Mouse (Mus musculus) embryonic facial prominence, embryonic 14.5 days (tissue): ENCODE results near the gene Gtf3c5. TPM values are rescaled to one million over a fixed set of nuclear protein-coding genes. Genes with fewer than 3 reads are reported as not detected.

Source experiments
- ATAC-seq: fragments of 200-750 bp; cut with Nextera tagmentation; 2 replicates; pipeline ENCODE4 v1.8.0; 2017; ENCODE audit warnings: low read depth, moderate number of reproducible peaks, moderate TSS enrichment
- DNase-seq: peaks from one replicate; pipeline ENCODE4 v3.0.0-alpha.2; 2015; ENCODE audit warnings: low spot score
- H3K27ac ChIP-seq: fragments of 300-500 bp; sonication (generic); replicated peaks from 2 replicates; pipeline ENCODE4 v1.5.1; 2014; ENCODE audit warnings: low read depth, mild to moderate bottlenecking, low read length, moderate library complexity
- H3K27me3 ChIP-seq: fragments of 300-500 bp; sonication (generic); replicated peaks from 2 replicates; pipeline ENCODE4 v1.6.1; 2014; ENCODE audit warnings: low read length; ENCODE audit not compliant: control insufficient read depth, insufficient read depth
- H3K36me3 ChIP-seq: fragments of 300-500 bp; sonication (generic); 2 replicates; pipeline ENCODE4 v1.6.1; 2014; ENCODE audit warnings: low read length, mixed read lengths; ENCODE audit not compliant: control insufficient read depth, insufficient read depth
- H3K4me1 ChIP-seq: fragments of 300-500 bp; sonication (generic); 2 replicates; pipeline ENCODE4 v1.6.1; 2014; ENCODE audit warnings: antibody characterized with exemption, low read length; ENCODE audit not compliant: control insufficient read depth, insufficient read depth
- H3K4me2 ChIP-seq: fragments of 300-500 bp; sonication (generic); 2 replicates; pipeline ENCODE4 v1.6.1; 2014; ENCODE audit warnings: low read depth, mild to moderate bottlenecking, low read length, moderate library complexity, mixed read lengths
- H3K4me3 ChIP-seq: fragments of 300-500 bp; sonication (generic); 2 replicates; pipeline ENCODE4 v1.5.1; 2014; ENCODE audit warnings: low read depth, mild to moderate bottlenecking, low read length
- H3K9ac ChIP-seq: fragments of 300-500 bp; sonication (generic); 2 replicates; pipeline ENCODE4 v1.6.1; 2014; ENCODE audit warnings: low read depth, mild to moderate bottlenecking, low read length, moderate library complexity, mixed read lengths
- H3K9me3 ChIP-seq: fragments of 300-500 bp; sonication (generic); 2 replicates; pipeline ENCODE4 v1.6.1; 2016; ENCODE audit warnings: low read length; ENCODE audit not compliant: control insufficient read depth
- WGBS: fragments of 180-500 bp; shearing (Covaris S2); extraction: QIAGEN DNeasy Blood & Tissue Kit; methylation state at CpG from one replicate; pipeline ENCODE4 v1.1.7; 2014; 5-methylcytosine and 5-hydroxymethylcytosine counted together
- polyA plus RNA-seq: library from polyadenylated mRNA; unstranded; fragments of >200 nt; fragmentation: Nextera tagmentation; extraction: Ambion mirVana; gene quantifications from 2 replicates; pipeline ENCODE4 v1.2.1, GENCODE M21; 2014

Gtf3c5 gene
- 23.7 and 27.9 TPM in 2 replicates for polyA plus RNA-seq

- Histone ChIP-seq H3K4me3 (peak within 1 kb of the TSS; percentile 74), H3K9ac (peak within 1 kb of the TSS; percentile 80), H3K4me2 (peak within 1 kb of the TSS; percentile 71), H3K4me1 (peaks cover 9% of the 10 kb centered on the region), H3K9me3 (no peaks in the 10 kb centered on the region), H3K27me3 (no peaks in the 10 kb centered on the region), H3K27ac (peak within 1 kb of the TSS; percentile 92), H3K36me3 (peaks cover 8% of the 10 kb centered on the region; the same call in 1 of the 2 replicates)
- no peak for ATAC-seq
- DNase-seq = no peak
- 73% methylated on average over 9 of the region's 9 CpGs for WGBS
These were observed at the start of gene Gtf3c5 for GRCm38 (mm10) chr2:28583651-28584050. Gene Gtf3c5 (minus strand): TSS chr2:28583751.

DNA sequence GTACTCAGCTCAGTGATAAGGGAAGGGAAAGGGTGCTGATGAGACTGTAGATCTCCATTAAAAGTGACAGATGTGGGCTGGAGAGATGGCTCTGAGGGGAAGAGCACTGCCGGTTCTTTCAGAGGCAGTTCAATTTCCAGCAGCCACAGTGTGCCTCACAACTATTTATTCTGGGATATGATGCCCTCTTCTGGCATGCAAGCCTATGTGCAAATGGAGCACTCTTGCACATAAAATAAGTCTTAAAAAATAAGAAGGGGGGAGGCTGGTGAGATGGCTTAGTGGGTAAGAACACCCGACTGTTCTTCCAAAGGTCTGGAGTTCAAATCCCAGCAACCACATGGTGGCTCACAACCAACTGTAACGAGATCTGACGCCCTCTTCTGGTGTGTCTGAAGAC, 49.6 kb upstream of the Gtf3c5 start:
- no peak for DNase-seq
- H3K4me3 ChIP-seq = no peak overlapping the region
- no peak overlapping the region for H3K4me2 ChIP-seq
- H3K27me3 ChIP-seq = no peaks in the 10 kb centered on the region
- H3K4me1 ChIP-seq = no peaks in the 10 kb centered on the region
- ATAC-seq = no peak
- no peak overlapping the region for H3K9ac ChIP-seq
- no peaks in the 10 kb centered on the region for H3K9me3 ChIP-seq
- no peaks in the 10 kb centered on the region for H3K36me3 ChIP-seq
- 54% methylated on average over 4 of the region's 4 CpGs for WGBS
- no peak overlapping the region for H3K27ac ChIP-seq

- H3K9ac ChIP-seq = no peak overlapping the region
- no peaks in the 10 kb centered on the region for H3K9me3 ChIP-seq
- WGBS = 72% methylated on average over 1 of the region's 1 CpGs
- H3K36me3 ChIP-seq = no peaks in the 10 kb centered on the region
- no peak for DNase-seq
- ATAC-seq = no peak
- no peaks in the 10 kb centered on the region for H3K27me3 ChIP-seq
- H3K27ac ChIP-seq = no peak overlapping the region
- H3K4me3 ChIP-seq = no peak overlapping the region
- no peak overlapping the region for H3K4me2 ChIP-seq
- no peaks in the 10 kb centered on the region for H3K4me1 ChIP-seq
These were observed 49.1 kb upstream of the Gtf3c5 start for GRCm38 (mm10) chr2:28632626-28633025.

DNA sequence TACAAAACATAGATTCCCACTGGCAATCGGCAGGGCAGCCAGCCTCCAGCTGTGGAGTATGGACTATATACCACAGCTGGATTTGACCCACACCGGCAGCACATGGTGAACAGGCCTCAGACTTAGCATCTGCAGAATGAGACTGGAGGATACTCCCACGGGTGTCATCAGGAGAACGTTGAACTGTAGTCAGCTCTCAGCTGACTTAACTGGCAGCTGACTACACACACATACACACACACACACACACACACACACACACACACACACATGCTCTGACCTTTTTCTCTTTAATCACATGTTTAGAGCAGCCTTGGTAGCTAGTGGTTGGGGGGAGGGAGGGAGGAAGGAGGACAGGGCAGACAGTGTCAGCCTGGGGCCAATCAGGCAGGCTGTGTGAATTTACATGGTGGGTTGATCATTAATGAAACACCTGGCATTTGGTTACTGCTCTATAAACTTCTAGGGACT, 46.4 kb upstream of the Gtf3c5 start:
- no peaks in the 10 kb centered on the region for H3K27me3 ChIP-seq
- H3K36me3 ChIP-seq = no peaks in the 10 kb centered on the region
- H3K9me3 ChIP-seq = no peaks in the 10 kb centered on the region
- no peak overlapping the region for H3K4me3 ChIP-seq
- no peaks in the 10 kb centered on the region for H3K4me1 ChIP-seq
- no peak overlapping the region for H3K27ac ChIP-seq
- ATAC-seq = no peak
- no peak overlapping the region for H3K4me2 ChIP-seq
- 31% methylated on average over 4 of the region's 4 CpGs for WGBS
- no peak overlapping the region for H3K9ac ChIP-seq
- DNase-seq = no peak

DNA sequence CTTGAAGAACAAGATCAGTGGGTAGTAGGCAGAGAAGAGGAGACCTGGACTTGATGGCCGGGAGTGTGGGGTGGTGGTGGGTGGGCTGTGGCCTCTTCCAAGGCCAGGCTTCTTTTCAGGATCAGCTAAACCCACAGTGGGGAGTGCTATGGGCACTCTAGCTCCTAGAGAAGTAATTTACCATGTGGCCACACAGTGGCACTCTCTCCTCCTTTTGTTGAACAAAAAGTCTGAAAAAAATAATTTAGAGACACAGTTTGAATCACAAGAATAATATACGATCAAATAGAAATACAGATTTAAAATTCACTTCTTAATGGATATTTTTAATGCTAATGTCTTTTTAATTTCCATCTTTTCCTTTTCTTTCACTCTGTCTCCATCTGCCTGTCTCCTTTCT, 44.5 kb upstream of the Gtf3c5 start:
- H3K27me3 ChIP-seq = no peaks in the 10 kb centered on the region
- 65% methylated on average over 2 of the region's 2 CpGs for WGBS
- H3K9ac ChIP-seq = no peak overlapping the region
- no peak overlapping the region for H3K4me3 ChIP-seq
- H3K4me1 ChIP-seq = no peaks in the 10 kb centered on the region
- H3K9me3 ChIP-seq = no peaks in the 10 kb centered on the region
- H3K27ac ChIP-seq = no peak overlapping the region
- no peak for DNase-seq
- ATAC-seq = no peak
- H3K4me2 ChIP-seq = no peak overlapping the region
- no peaks in the 10 kb centered on the region for H3K36me3 ChIP-seq

GRCm38 (mm10) chr2:28626038-28626437, 42.5 kb upstream of the Gtf3c5 start:
- WGBS = 75% methylated on average over 3 of the region's 3 CpGs
- peaks cover 10% of the 10 kb centered on the region for H3K27me3 ChIP-seq

GRCm38 (mm10) chr2:28624870-28625269, 41.3 kb upstream of the Gtf3c5 start:
- DNase-seq (no peak), ATAC-seq (no peak)
- WGBS = 90% methylated on average over 3 of the region's 3 CpGs

More at GRCm38 (mm10) chr2:28626038-28626437, 42.5 kb upstream of the Gtf3c5 start:
- no peak overlapping the region for H3K4me3 ChIP-seq
- no peak for ATAC-seq
- H3K36me3 ChIP-seq = no peaks in the 10 kb centered on the region
- no peak for DNase-seq
- H3K9ac ChIP-seq = no peak overlapping the region
- no peaks in the 10 kb centered on the region for H3K9me3 ChIP-seq
- H3K27ac ChIP-seq = no peak overlapping the region
- H3K4me2 ChIP-seq = no peak overlapping the region
- no peaks in the 10 kb centered on the region for H3K4me1 ChIP-seq

DNA sequence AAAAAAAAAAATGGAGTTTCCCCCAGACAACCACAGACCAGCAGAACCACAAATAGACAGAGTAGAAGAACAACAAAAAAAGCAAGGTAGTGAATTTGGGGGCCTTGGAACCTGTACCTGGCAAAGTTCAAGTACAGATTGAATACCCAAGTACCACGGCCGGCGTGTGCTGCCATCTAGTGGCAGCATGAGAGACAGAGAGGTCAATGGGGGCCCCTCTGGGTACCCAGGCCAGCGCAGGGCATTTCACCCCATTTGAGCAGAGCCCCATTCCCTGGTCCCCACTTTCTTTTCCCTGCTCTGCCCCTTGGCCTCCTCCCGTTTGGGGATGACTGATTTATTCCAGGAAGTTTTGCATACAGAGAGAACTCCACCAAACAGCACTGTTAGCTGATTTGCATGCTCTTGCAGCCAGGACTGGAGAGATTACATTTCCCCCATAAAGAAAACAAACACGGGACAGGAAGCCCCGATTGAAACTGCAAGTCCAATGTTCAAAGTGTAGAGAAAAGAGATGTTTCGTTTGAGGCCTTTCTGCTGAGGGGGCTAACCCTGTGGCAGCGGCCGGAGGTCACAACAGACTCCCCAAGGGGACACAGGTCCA, 39.1 kb upstream of the Gtf3c5 start:
- Histone ChIP-seq H3K27me3 (peaks cover 16% of the 10 kb centered on the region), H3K9me3 (no peaks in the 10 kb centered on the region), H3K4me3 (no peak overlapping the region), H3K4me1 (no peaks in the 10 kb centered on the region), H3K9ac (no peak overlapping the region), H3K4me2 (no peak overlapping the region), H3K27ac (no peak overlapping the region), H3K36me3 (no peaks in the 10 kb centered on the region)
- 15% methylated on average over 10 of the region's 10 CpGs for WGBS
- ATAC-seq (no peak), DNase-seq (no peak)

More at GRCm38 (mm10) chr2:28624870-28625269, 41.3 kb upstream of the Gtf3c5 start:
- Histone ChIP-seq H3K27ac (no peak overlapping the region), H3K27me3 (peaks cover 16% of the 10 kb centered on the region), H3K4me1 (no peaks in the 10 kb centered on the region), H3K4me3 (no peak overlapping the region), H3K9ac (no peak overlapping the region), H3K4me2 (no peak overlapping the region), H3K36me3 (no peaks in the 10 kb centered on the region), H3K9me3 (no peaks in the 10 kb centered on the region)

DNA sequence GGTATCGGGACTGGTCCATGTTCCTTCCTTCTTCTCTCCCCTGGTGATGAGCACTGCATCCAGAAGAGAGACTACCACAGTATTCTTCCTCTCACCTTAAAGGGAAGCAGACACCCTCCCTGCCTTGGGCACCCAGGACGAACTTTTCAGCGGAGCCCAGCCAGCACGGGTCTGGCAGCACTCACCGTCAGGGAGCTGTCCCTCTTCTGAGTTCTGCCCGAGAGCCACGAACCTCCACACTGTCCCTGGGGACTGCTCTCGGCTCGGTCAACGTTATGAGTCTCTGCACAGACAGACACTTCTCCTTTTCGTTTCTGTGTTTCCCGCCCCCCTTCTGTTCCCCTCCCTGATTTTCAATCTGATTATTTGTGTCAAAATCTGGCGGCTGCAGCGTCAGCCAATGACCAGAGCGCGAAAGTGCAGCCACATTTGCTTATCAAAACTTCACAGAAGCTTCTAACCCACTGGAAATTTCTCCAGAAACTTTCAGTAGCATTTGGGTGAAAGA, 38.2 kb upstream of the Gtf3c5 start, which contains the start of gene Gfi1b:
TSS of gene Gfi1b (minus strand) at position 319 of the 508 bp plus-strand sequence.
- no peaks in the 10 kb centered on the region for H3K9me3 ChIP-seq
- no peak within 1 kb of the TSS for H3K4me3 ChIP-seq
- DNase-seq (no peak), ATAC-seq (no peak)
- peaks cover 16% of the 10 kb centered on the region for H3K27me3 ChIP-seq
- no peak within 1 kb of the TSS for H3K4me2 ChIP-seq
- no peak within 1 kb of the TSS for H3K27ac ChIP-seq
- 9% methylated on average over 16 of the region's 16 CpGs for WGBS
- peak within 1 kb of the TSS; percentile 20; the same call in 1 of the 2 replicates for H3K9ac ChIP-seq
- H3K36me3 ChIP-seq = no peaks in the 10 kb centered on the region
- H3K4me1 ChIP-seq = no peaks in the 10 kb centered on the region
